Mouse (Mus musculus): ENCODE measurements around the gene Kcnn1.

- TF ChIP-seq POLR2A (IDR thresholded peaks at IDR 0.05; ENCODE audit: control insufficient read depth, extremely low read depth, insufficient read depth, low read length, poor library complexity) (no peak), CTCF (IDR thresholded peaks at IDR 0.05; ENCODE audit: borderline replicate concordance, control insufficient read depth, extremely low read depth, insufficient read depth, low read length, poor library complexity) (no peak)
Observed at GRCm38 (mm10) chr8:70851837-70852236, 11.2 kb downstream of the Kcnn1 start.

All from thymus, adult 2 months (tissue).